Mouse (Mus musculus) liver, embryonic 11.5 days (tissue): Measurements from ENCODE around the gene Mta1. TPM values are rescaled to one million over a fixed set of nuclear protein-coding genes. Genes with fewer than 3 reads are reported as not detected.

ENCODE experiments used
- ATAC-seq: fragments of 200-750 bp; cut with Nextera tagmentation; replicated peaks from 2 replicates; pipeline ENCODE4 v1.8.0; 2017; ENCODE audit warnings: moderate number of reproducible peaks, mild to moderate bottlenecking, moderate TSS enrichment, moderate library complexity; ENCODE audit not compliant: low FRiP score
- DNase-seq: peaks from one replicate; pipeline ENCODE4 v3.0.0-alpha.2; 2017; ENCODE audit warnings: low spot score
- H3K27ac ChIP-seq: fragments of 300-500 bp; sonication (generic); 2 replicates; pipeline ENCODE4 v1.5.1; 2014; ENCODE audit warnings: mild to moderate bottlenecking, low read depth, low read length, control low read depth
- H3K27me3 ChIP-seq: fragments of 300-500 bp; sonication (generic); replicated peaks from 2 replicates; pipeline ENCODE4 v1.6.1; 2014; ENCODE audit warnings: low read length, mixed read lengths; ENCODE audit not compliant: control insufficient read depth, insufficient read depth
- H3K36me3 ChIP-seq: fragments of 300-500 bp; sonication (generic); 2 replicates; pipeline ENCODE4 v1.6.1; 2014; ENCODE audit warnings: mild to moderate bottlenecking, low read length, moderate library complexity, mixed read lengths; ENCODE audit not compliant: control insufficient read depth, insufficient read depth
- H3K4me1 ChIP-seq: fragments of 300-500 bp; sonication (generic); replicated peaks from 2 replicates; pipeline ENCODE4 v1.6.1; 2014; ENCODE audit warnings: low read length, mixed read lengths; ENCODE audit not compliant: control insufficient read depth, insufficient read depth
- H3K4me2 ChIP-seq: fragments of 300-500 bp; sonication (generic); 2 replicates; pipeline ENCODE4 v1.6.1; 2014; ENCODE audit warnings: mild to moderate bottlenecking, control low read depth, moderate library complexity
- H3K4me3 ChIP-seq: fragments of 300-500 bp; sonication (generic); 2 replicates; pipeline ENCODE4 v1.5.1; 2014; ENCODE audit warnings: low read depth, low read length, control low read depth
- H3K9ac ChIP-seq: fragments of 300-500 bp; sonication (generic); 2 replicates; pipeline ENCODE4 v1.6.1; 2014; ENCODE audit warnings: low read depth, low read length, control low read depth
- H3K9me3 ChIP-seq: fragments of 300-500 bp; sonication (generic); 2 replicates; pipeline ENCODE4 v1.6.1; 2016; ENCODE audit warnings: low read length, inconsistent platforms, mixed read lengths; ENCODE audit not compliant: control insufficient read depth
- WGBS: fragments of 180-500 bp; shearing (Covaris S2); extraction: QIAGEN DNeasy Blood & Tissue Kit; methylation state at CpG from one replicate; pipeline ENCODE4 v1.1.7; 2014; 5-methylcytosine and 5-hydroxymethylcytosine counted together
- polyA plus RNA-seq: library from polyadenylated mRNA; unstranded; fragments of >200 nt; fragmentation: Nextera tagmentation; extraction: Ambion mirVana; gene quantifications from 2 replicates; pipeline ENCODE4 v1.2.1, GENCODE M21; 2014

Mta1 gene
- polyA plus RNA-seq, 1 experiment from 2014 or later: 19.2 TPM

- 13% methylated on average over 19 of the region's 19 CpGs for WGBS
- ATAC-seq: no peak
- Histone ChIP-seq H3K9me3 (no peaks in the 10 kb centered on the region), H3K36me3 (no peaks in the 10 kb centered on the region), H3K9ac (peak overlapping the region; percentile 56), H3K27ac (no peak overlapping the region), H3K4me3 (peak overlapping the region; percentile 51), H3K4me2 (peak overlapping the region; percentile 77), H3K27me3 (peaks cover 12% of the 10 kb centered on the region), H3K4me1 (peaks cover 40% of the 10 kb centered on the region)
- no peak for DNase-seq
Measured at GRCm38 (mm10) chr12:113152272-113152661, 54.2 kb downstream of the Mta1 start.

DNA sequence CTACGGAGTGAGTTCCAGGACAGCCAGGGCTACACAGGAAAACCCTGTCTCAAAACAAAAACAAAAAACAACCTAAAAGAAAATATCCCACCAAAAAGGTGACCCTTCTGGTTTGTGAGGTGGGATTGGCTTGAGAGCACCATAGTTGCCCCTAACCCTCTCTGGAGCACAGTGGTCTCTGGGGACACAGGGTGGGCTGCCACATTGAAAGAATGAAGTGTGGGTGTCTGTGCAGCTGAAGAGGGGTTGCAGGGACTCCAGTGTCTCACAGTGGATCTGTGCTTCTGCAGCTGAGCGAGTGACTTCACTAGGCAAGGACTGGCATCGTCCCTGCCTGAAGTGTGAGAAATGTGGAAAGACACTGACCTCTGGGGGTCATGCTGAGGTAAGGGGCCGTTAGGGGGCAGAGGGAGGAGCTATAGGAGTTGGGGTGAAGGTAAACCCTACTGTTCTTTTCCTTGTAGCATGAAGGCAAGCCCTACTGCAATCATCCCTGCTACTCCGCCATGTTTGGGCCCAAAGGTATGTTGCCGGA is 55.0 kb downstream of the Mta1 start:
- ATAC-seq: no peak
- Histone ChIP-seq H3K27me3 (peaks cover 4% of the 10 kb centered on the region), H3K4me2 (peak overlapping the region; percentile 77), H3K36me3 (no peaks in the 10 kb centered on the region), H3K9me3 (no peaks in the 10 kb centered on the region), H3K4me3 (0 out of 2 replicates have a peak overlapping the region, but pooled peaks have one; percentile 51), H3K4me1 (peaks cover 33% of the 10 kb centered on the region), H3K27ac (no peak overlapping the region), H3K9ac (no peak overlapping the region)
- 79% methylated on average over 6 of the region's 6 CpGs for WGBS
- no peak for DNase-seq

DNA sequence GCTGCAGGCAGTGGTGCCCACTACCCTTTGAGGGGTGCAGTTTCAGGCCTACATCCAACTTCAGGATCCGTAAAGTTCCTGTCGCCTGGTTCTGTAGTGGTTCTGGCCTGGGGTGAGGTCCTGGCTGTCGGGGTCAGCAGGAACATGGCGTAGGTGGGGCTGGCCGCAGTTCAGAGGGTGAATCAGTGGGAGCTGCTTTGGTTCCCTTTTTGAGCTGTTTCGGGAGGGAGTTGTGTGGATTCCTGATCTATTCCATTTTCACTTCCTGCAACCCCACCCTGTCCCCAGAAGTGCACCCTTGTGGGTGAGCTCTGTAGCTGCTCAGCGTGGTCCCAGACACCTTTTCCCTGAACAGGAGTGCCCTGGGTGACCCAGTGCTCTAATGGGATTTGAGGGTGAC is 55.9 kb downstream of the Mta1 start:
- Histone ChIP-seq H3K27ac (no peak overlapping the region), H3K9me3 (no peaks in the 10 kb centered on the region), H3K4me2 (no peak overlapping the region), H3K4me1 (peaks cover 27% of the 10 kb centered on the region), H3K4me3 (no peak overlapping the region), H3K9ac (no peak overlapping the region), H3K36me3 (no peaks in the 10 kb centered on the region), H3K27me3 (peaks cover 2% of the 10 kb centered on the region; the same call in 1 of the 2 replicates)
- ATAC-seq (no peak), DNase-seq (no peak)
- 85% methylated on average over 7 of the region's 7 CpGs for WGBS

GRCm38 (mm10) chr12:113154747-113155075 is 56.6 kb downstream of the Mta1 start:
- WGBS: 76% methylated on average over 6 of the region's 6 CpGs
- H3K27ac ChIP-seq: no peak overlapping the region
- H3K9ac ChIP-seq: peak overlapping the region; percentile 72; the same call in 1 of the 2 replicates
- peaks cover 2% of the 10 kb centered on the region; the same call in 1 of the 2 replicates for H3K27me3 ChIP-seq
- ATAC-seq: no peak
- no peaks in the 10 kb centered on the region for H3K9me3 ChIP-seq
- H3K4me3 ChIP-seq: peak overlapping the region; percentile 76
- no peaks in the 10 kb centered on the region for H3K36me3 ChIP-seq
- DNase-seq: no peak
- peak overlapping the region; percentile 99 for H3K4me2 ChIP-seq
- H3K4me1 ChIP-seq: peaks cover 27% of the 10 kb centered on the region

- ATAC-seq (peak; percentile 0; the same call in 1 of the 2 replicates), DNase-seq (no peak)
- H3K36me3 ChIP-seq: no peaks in the 10 kb centered on the region
- peaks cover 2% of the 10 kb centered on the region; the same call in 1 of the 2 replicates for H3K27me3 ChIP-seq
- 5% methylated on average over 32 of the region's 32 CpGs for WGBS
- peak overlapping the region; percentile 56 for H3K27ac ChIP-seq
- no peaks in the 10 kb centered on the region for H3K9me3 ChIP-seq
- peak overlapping the region; percentile 99 for H3K4me2 ChIP-seq
- peak overlapping the region; percentile 72 for H3K9ac ChIP-seq
- H3K4me1 ChIP-seq: peaks cover 27% of the 10 kb centered on the region
- peak overlapping the region; percentile 76 for H3K4me3 ChIP-seq
Measured at GRCm38 (mm10) chr12:113155076-113155771, 57.1 kb downstream of the Mta1 start.

DNA sequence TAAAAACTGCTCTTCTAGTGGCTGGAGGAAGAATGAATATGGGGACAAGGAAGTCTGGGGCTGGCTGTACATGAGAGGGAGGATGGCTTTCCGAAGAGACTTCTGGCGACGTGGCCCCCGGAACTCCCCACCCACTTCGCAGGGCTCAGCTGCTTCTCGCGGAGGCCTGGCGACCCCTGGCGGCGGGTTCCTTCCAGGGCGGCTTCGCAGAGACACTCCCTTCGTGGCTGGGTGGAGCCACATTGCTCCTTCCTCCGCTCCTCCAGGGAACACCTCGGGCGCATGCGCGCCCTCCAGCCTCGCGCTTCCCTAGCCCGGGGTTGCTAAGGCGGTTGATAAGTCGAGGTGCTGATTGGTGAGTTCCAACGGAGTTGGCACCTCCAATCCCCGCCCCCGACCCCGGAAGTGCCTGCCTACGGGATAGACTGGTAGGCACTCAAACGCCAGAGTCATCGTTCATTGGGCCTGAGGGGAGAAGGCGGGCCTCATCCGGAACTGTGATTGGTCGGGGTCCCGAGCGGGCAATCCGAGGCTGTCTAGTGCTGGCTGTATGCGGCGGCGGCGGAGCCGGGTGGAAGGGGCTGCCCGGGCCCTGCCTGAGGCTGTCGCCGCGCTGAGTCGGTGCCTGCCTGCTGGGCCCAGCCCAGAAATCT is 57.9 kb downstream of the Mta1 start, which contains the start of gene Tedc1:
Gene Tedc1, plus strand, starts transcription at position 535 of the 653 bp plus-strand sequence.
- Histone ChIP-seq H3K36me3 (no peaks in the 10 kb centered on the region), H3K4me1 (peaks cover 25% of the 10 kb centered on the region), H3K4me3 (peak within 1 kb of the TSS; percentile 76), H3K9ac (peak within 1 kb of the TSS; percentile 78), H3K27me3 (no peaks in the 10 kb centered on the region; the same call in 1 of the 2 replicates), H3K4me2 (peak within 1 kb of the TSS; percentile 99), H3K9me3 (no peaks in the 10 kb centered on the region), H3K27ac (peak within 1 kb of the TSS; percentile 65)
- DNase-seq (peak; percentile 98), ATAC-seq (peak; percentile 95)
- under 1% methylated on average over 46 of the region's 46 CpGs for WGBS

DNA sequence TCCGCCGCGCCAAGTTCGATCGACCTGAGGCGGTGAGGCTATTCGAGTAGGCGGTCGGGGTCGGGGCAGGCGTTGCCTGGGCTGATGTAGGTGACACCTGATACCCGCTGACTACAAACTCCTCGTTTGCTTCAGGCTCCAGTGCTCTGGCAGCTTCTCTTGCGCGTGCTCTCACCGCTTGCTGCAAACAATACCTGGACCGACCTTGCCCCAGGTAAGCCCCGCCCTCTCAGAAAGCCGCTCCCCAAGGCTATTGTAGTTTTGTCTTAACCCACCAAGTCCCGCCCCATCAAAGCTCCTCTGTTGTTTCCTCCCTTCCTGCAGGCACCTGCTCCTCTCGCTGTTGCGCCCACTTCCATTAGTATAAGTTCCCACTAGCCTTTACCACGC is 58.5 kb downstream of the Mta1 start:
- H3K4me1 ChIP-seq: peaks cover 19% of the 10 kb centered on the region
- H3K4me2 ChIP-seq: peak overlapping the region; percentile 97
- H3K4me3 ChIP-seq: peak overlapping the region; percentile 76
- no peak for DNase-seq
- no peaks in the 10 kb centered on the region for H3K36me3 ChIP-seq
- no peak for ATAC-seq
- peak overlapping the region; percentile 65 for H3K27ac ChIP-seq
- H3K9ac ChIP-seq: peak overlapping the region; percentile 78
- no peaks in the 10 kb centered on the region for H3K27me3 ChIP-seq
- no peaks in the 10 kb centered on the region for H3K9me3 ChIP-seq
- 1% methylated on average over 23 of the region's 23 CpGs for WGBS

GRCm38 (mm10) chr12:113157002-113157401 is 58.9 kb downstream of the Mta1 start:
- Histone ChIP-seq H3K4me2 (peak overlapping the region; percentile 97), H3K9me3 (no peaks in the 10 kb centered on the region), H3K27ac (no peak overlapping the region), H3K4me1 (peaks cover 17% of the 10 kb centered on the region), H3K9ac (peak overlapping the region; percentile 78), H3K4me3 (peak overlapping the region; percentile 76), H3K27me3 (no peaks in the 10 kb centered on the region), H3K36me3 (no peaks in the 10 kb centered on the region)
- no peak for DNase-seq
- WGBS: 51% methylated on average over 8 of the region's 8 CpGs
- ATAC-seq: no peak
